ENCODE assay signal across 13 mouse cellular contexts in genomic region chr9:91414007-91414661, GRCm38 (mm10). TPM values are rescaled to one million over a fixed set of nuclear protein-coding genes. Genes with fewer than 3 reads are reported as not detected.
A peak's percentile ranks its signal among the peaks of the same experiment; 100 is the strongest.
DNase-seq lines count a peak whose midpoint lies in the region; ATAC-seq lines count a peak whose summit lies in the region.
"Had no signal": no experiment of that assay in that cellular context is flagged by ENCODE, and none has a peak within 500 bp of the region (broad histone marks: within the 10 kb centered on the region; RNA-seq: fewer than 3 reads in every experiment).

No protein-coding gene starts in this region.

- peak overlapping the region; percentile 39 for H3K4me2 ChIP-seq in forebrain, embryonic 15.5 days (replicated peaks)
- H3K4me2 ChIP-seq in neural tube, embryonic 13.5 days: peak overlapping the region; percentile 46
- no peak overlapping the region for H3K4me2 ChIP-seq in liver, embryonic 12.5 days
- H3K4me2 ChIP-seq: limb, embryonic 13.5 days; lung, embryonic 14.5 days had no signal

- H3K4me1 ChIP-seq in forebrain, embryonic 15.5 days: peaks cover 8% of the 10 kb centered on the region
- peaks cover 11% of the 10 kb centered on the region for H3K4me1 ChIP-seq in neural tube, embryonic 13.5 days (replicated peaks)
- no peaks in the 10 kb centered on the region for H3K4me1 ChIP-seq in liver, embryonic 12.5 days
- H3K4me1 ChIP-seq: limb, embryonic 13.5 days had no signal

- H3K9ac ChIP-seq in forebrain, embryonic 15.5 days (replicated peaks): no peak overlapping the region
- no peak overlapping the region for H3K9ac ChIP-seq in neural tube, embryonic 13.5 days
- H3K9ac ChIP-seq in liver, embryonic 12.5 days: no peak overlapping the region
- H3K9ac ChIP-seq: limb, embryonic 13.5 days; lung, embryonic 14.5 days had no signal

- no peak overlapping the region for H3K4me3 ChIP-seq in forebrain, embryonic 15.5 days
- peak overlapping the region; percentile 22 for H3K4me3 ChIP-seq in neural tube, embryonic 13.5 days
- H3K4me3 ChIP-seq in liver, embryonic 12.5 days: no peak overlapping the region
- H3K4me3 ChIP-seq: limb, embryonic 13.5 days had no signal

- peaks cover 75% of the 10 kb centered on the region for H3K27me3 ChIP-seq in forebrain, embryonic 15.5 days
- H3K27me3 ChIP-seq in neural tube, embryonic 13.5 days: peaks cover 87% of the 10 kb centered on the region
- H3K27me3 ChIP-seq in liver, embryonic 12.5 days (replicated peaks): peaks cover 57% of the 10 kb centered on the region

- DNase-seq in embryo, embryonic 10 days (ENCODE audit: low spot score): peak; percentile 72
- DNase-seq in embryo, embryonic 9.5 days (ENCODE audit: extremely low spot score): no peak
- DNase-seq in mesoderm, embryonic 11.5 days (ENCODE audit: low read depth, low spot score): peak; percentile 57
- no peak for DNase-seq in thymus, postnatal 36 days
- DNase-seq in cerebellum, adult 9-11 months: no peak
- DNase-seq: cerebellum, postnatal 36 days; heart, adult 11 months; lung, embryonic 14.5 days had no signal

- H3K36me3 ChIP-seq in forebrain, embryonic 15.5 days: no peaks in the 10 kb centered on the region
- no peaks in the 10 kb centered on the region for H3K36me3 ChIP-seq in neural tube, embryonic 13.5 days
- H3K36me3 ChIP-seq in liver, embryonic 12.5 days: no peaks in the 10 kb centered on the region
- H3K36me3 ChIP-seq: limb, embryonic 13.5 days had no signal

- WGBS in forebrain, embryonic 15.5 days: 1% methylated on average over 12 of the region's 12 CpGs
- 1% methylated on average over 12 of the region's 12 CpGs for WGBS in neural tube, embryonic 13.5 days
- 4% methylated on average over 12 of the region's 12 CpGs for WGBS in liver, embryonic 12.5 days (ENCODE audit: insufficient replicate concordance)

- ATAC-seq in forebrain, embryonic 15.5 days (replicated peaks): peak; percentile 84
- ATAC-seq in neural tube, embryonic 13.5 days (ENCODE audit: low read depth): peak; percentile 52
- no peak for ATAC-seq in liver, embryonic 12.5 days

- no peaks in the 10 kb centered on the region for H3K9me3 ChIP-seq in forebrain, embryonic 15.5 days
- no peaks in the 10 kb centered on the region for H3K9me3 ChIP-seq in neural tube, embryonic 13.5 days
- H3K9me3 ChIP-seq in liver, embryonic 12.5 days (replicated peaks): no peaks in the 10 kb centered on the region
- H3K9me3 ChIP-seq: limb, embryonic 13.5 days had no signal

- peak overlapping the region; percentile 46 for H3K27ac ChIP-seq in forebrain, embryonic 15.5 days (replicated peaks)
- peak overlapping the region; percentile 46; the same call in 1 of the 2 replicates for H3K27ac ChIP-seq in neural tube, embryonic 13.5 days (replicated peaks)
- no peak overlapping the region for H3K27ac ChIP-seq in liver, embryonic 12.5 days
- H3K27ac ChIP-seq: limb, embryonic 13.5 days had no signal

RNA-seq across cellular contexts. Expression of gene Zic1, which starts 48.5 kb away (rescaled TPM):
- 9.6 and 9.8 TPM in 2 replicates for polyA plus RNA-seq in forebrain, embryonic 15.5 days (2015; fragmentation: Nextera tagmentation; extraction: Ambion mirVana)
- polyA plus RNA-seq in neural tube, embryonic 13.5 days (2015; fragmentation: Nextera tagmentation; extraction: Ambion mirVana): 16.5 and 19.9 TPM in 2 replicates
- polyA plus RNA-seq in liver, embryonic 12.5 days (2016; fragmentation: Nextera tagmentation; extraction: Ambion mirVana): not detected in 2 replicates
- polyA plus RNA-seq: lung, embryonic 14.5 days had no signal

RNA-seq across cellular contexts. Expression of gene Zic4, which starts 51.9 kb away (rescaled TPM):
- 46.2 and 55.0 TPM in 2 replicates for polyA plus RNA-seq in forebrain, embryonic 15.5 days (2015; fragmentation: Nextera tagmentation; extraction: Ambion mirVana)
- polyA plus RNA-seq in neural tube, embryonic 13.5 days (2015; fragmentation: Nextera tagmentation; extraction: Ambion mirVana): 43.0 and 51.6 TPM in 2 replicates
- polyA plus RNA-seq in liver, embryonic 12.5 days (2016; fragmentation: Nextera tagmentation; extraction: Ambion mirVana): not detected in 2 replicates
- polyA plus RNA-seq: kidney, embryonic 14.5 days; lung, embryonic 14.5 days had no signal

Comparison
In these comparisons a context has a peak if more than half of its experiments do, and no peak if none do; other contexts are left out.
1. DNase-seq: peak in embryo, embryonic 10 days (single experiment) and mesoderm, embryonic 11.5 days (single experiment); none in embryo, embryonic 9.5 days (single experiment), thymus, postnatal 36 days (0 of 2) and cerebellum, adult 9-11 months (single experiment).
2. RNA of gene Zic1, which starts 48.5 kb away (polyA plus RNA-seq): 16.5 to 19.9 TPM in neural tube, embryonic 13.5 days and 9.6 to 9.8 TPM in forebrain, embryonic 15.5 days; not detected in liver, embryonic 12.5 days; every median in the first group is over 10 times any median in the second.
3. RNA of gene Zic4, which starts 51.9 kb away (polyA plus RNA-seq): 46.2 to 55.0 TPM in forebrain, embryonic 15.5 days and 43.0 to 51.6 TPM in neural tube, embryonic 13.5 days; not detected in liver, embryonic 12.5 days; every median in the first group is over 10 times any median in the second.